Mouse (Mus musculus): ENCODE data around the gene Ndufs8.

GRCm38 (mm10) chr19:3924868-3925267 lies 12.3 kb upstream of the Ndufs8 start:
- TF ChIP-seq GATA1 (IDR thresholded peaks at IDR 0.05; ENCODE audit: borderline replicate concordance, low read length) = no peak
- no peak for TF ChIP-seq FLI1 (IDR thresholded peaks at IDR 0.05; ENCODE audit: low read length)

Data from megakaryocyte, embryonic 14.5 days (primary cell).